ENCODE assay signal across 8 mouse cellular contexts in the genomic region with DNA sequence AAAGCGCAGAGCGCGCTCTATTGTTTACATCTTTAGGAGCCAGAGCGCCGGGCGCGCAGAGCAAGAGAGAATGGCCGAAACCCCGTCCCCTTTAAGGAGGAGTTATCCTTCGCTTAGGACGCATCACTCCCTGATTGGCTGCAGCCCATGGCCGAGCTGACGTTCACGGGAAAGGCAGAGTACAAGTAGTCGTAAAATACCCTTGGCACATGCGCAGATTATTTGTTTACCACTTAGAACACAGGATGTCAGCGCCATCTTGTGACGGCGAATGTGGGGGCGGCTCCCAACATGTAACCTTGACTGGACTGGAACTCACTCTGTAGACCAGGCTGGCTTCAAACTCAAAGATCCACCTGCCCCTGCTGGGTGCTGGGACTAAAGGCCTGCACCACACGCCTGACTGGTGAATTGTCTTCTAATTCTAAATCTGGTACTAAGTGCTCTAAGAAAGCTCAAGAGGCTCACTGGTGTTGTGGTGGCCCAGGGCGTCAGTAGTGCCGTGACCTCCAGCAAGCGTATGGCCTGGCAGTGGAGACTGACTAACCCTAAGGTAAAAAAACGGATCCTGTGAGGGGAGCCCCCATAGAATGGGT. TPM values are rescaled to one million over a fixed set of nuclear protein-coding genes. Genes with fewer than 3 reads are reported as not detected.
DNase-seq lines count a peak whose midpoint lies in the region; ATAC-seq and TF ChIP-seq lines count a peak whose summit lies in the region.
"Not testable (repeated sequence)": the region's sequence is repeated elsewhere in the genome, so short reads cannot be mapped to it uniquely, and the experiment has no call there.

No protein-coding gene starts in this region.

- peak overlapping the region; percentile 72 for H3K4me2 ChIP-seq in heart, embryonic 12.5 days
- peak overlapping the region; percentile 63 for H3K4me2 ChIP-seq in limb, embryonic 15.5 days

- peaks cover 17% of the 10 kb centered on the region for H3K4me1 ChIP-seq in brown adipose tissue, adult 24 weeks (ENCODE audit: control insufficient read depth, insufficient read depth, insufficient read length, low read length)
- H3K4me1 ChIP-seq in embryonic fibroblast, embryonic 13.5 days (ENCODE audit: control insufficient read depth, insufficient read depth, low read length): not testable (repeated sequence)
- peaks cover 21% of the 10 kb centered on the region for H3K4me1 ChIP-seq in heart, embryonic 12.5 days (replicated peaks)
- H3K4me1 ChIP-seq in limb, embryonic 15.5 days: peaks cover 23% of the 10 kb centered on the region
- H3K4me1 ChIP-seq in midbrain, embryonic 10.5 days: peaks cover 19% of the 10 kb centered on the region

- TF ChIP-seq CTCF in embryonic fibroblast, embryonic 13.5 days (IDR thresholded peaks at IDR 0.05; ENCODE audit: borderline replicate concordance, insufficient read depth, low read length): not testable (repeated sequence)

- peak overlapping the region; percentile 100 for H3K27ac ChIP-seq in brown adipose tissue, adult 24 weeks (replicated peaks; ENCODE audit: low read depth, low read length)
- peak overlapping the region; percentile 66 for H3K27ac ChIP-seq in embryonic fibroblast, embryonic 13.5 days (ENCODE audit: insufficient read depth, low read length)
- H3K27ac ChIP-seq in heart, embryonic 12.5 days (ENCODE audit: poor library complexity, severe bottlenecking): peak overlapping the region; percentile 95
- H3K27ac ChIP-seq in limb, embryonic 15.5 days: peak overlapping the region; percentile 94
- peak overlapping the region; percentile 87 for H3K27ac ChIP-seq in midbrain, embryonic 10.5 days (replicated peaks)

- H3K4me3 ChIP-seq in brown adipose tissue, adult 24 weeks (ENCODE audit: insufficient read depth, low read depth, low read length): peak overlapping the region; percentile 92
- H3K4me3 ChIP-seq in embryonic fibroblast, embryonic 13.5 days (ENCODE audit: insufficient read depth, low read length): peak overlapping the region; percentile 65
- H3K4me3 ChIP-seq in heart, embryonic 12.5 days: peak overlapping the region; percentile 59
- H3K4me3 ChIP-seq in limb, embryonic 15.5 days: peak overlapping the region; percentile 55
- peak overlapping the region; percentile 61 for H3K4me3 ChIP-seq in midbrain, embryonic 10.5 days

- 17% methylated on average over 25 of the region's 25 CpGs for WGBS in heart, embryonic 12.5 days
- WGBS in limb, embryonic 15.5 days: 15% methylated on average over 25 of the region's 25 CpGs
- WGBS in midbrain, embryonic 10.5 days: 15% methylated on average over 25 of the region's 25 CpGs

- not testable (repeated sequence) for H3K9me3 ChIP-seq in heart, embryonic 12.5 days (replicated peaks); limb, embryonic 15.5 days; midbrain, embryonic 10.5 days (replicated peaks)

- H3K9ac ChIP-seq in heart, embryonic 12.5 days: peak overlapping the region; percentile 84
- peak overlapping the region; percentile 57 for H3K9ac ChIP-seq in limb, embryonic 15.5 days

- peak; percentile 81 for ATAC-seq in heart, embryonic 12.5 days (ENCODE audit: insufficient number of reproducible peaks, low FRiP score)
- peak; percentile 73 for ATAC-seq in limb, embryonic 15.5 days (ENCODE audit: insufficient number of reproducible peaks, low FRiP score, low TSS enrichment, low read depth)

- DNase-seq in CD4-positive helper T cell, adult 2 months (ENCODE audit: low read depth, low spot score): peak; percentile 88
- DNase-seq in kidney, adult 11 months: peak; percentile 85
- DNase-seq in midbrain, embryonic 10.5 days (ENCODE audit: low spot score): peak; percentile 62
- DNase-seq in right cerebral cortex, adult 2 months (ENCODE audit: low spot score in 2 of 2): peak; percentile 20 to 66

- not testable (repeated sequence) for H3K27me3 ChIP-seq in heart, embryonic 12.5 days (replicated peaks); limb, embryonic 15.5 days; midbrain, embryonic 10.5 days (ENCODE audit: low read depth, poor library complexity, severe bottlenecking)

- peak; percentile 46; the same call in 1 of the 2 replicates for TF ChIP-seq POLR2A in embryonic fibroblast, embryonic 13.5 days (IDR thresholded peaks at IDR 0.05; ENCODE audit: low read depth, low read length)

- not testable (repeated sequence) for H3K36me3 ChIP-seq in heart, embryonic 12.5 days; limb, embryonic 15.5 days; midbrain, embryonic 10.5 days

RNA-seq across cellular contexts. Expression of a gene that starts 4.3 kb away (rescaled TPM):
- not detected in 2 replicates for polyA plus RNA-seq in brown adipose tissue, adult 24 weeks (2012; ENCODE audit: insufficient read depth, insufficient read length, missing spikeins)
- not detected in 2 replicates for polyA plus RNA-seq in embryonic fibroblast, embryonic 13.5 days (2011; ENCODE audit: insufficient read length, low read depth, missing spikeins)
- 1.7 and 1.8 TPM in 2 replicates for polyA plus RNA-seq in heart, embryonic 12.5 days (2016; fragmentation: Nextera tagmentation; extraction: Ambion mirVana)
- 0.42 TPM in 1 of 2 replicates, not detected in the other for polyA plus RNA-seq in limb, embryonic 15.5 days (2015; fragmentation: Nextera tagmentation; extraction: Ambion mirVana)
- 0.39 TPM in 1 of 2 replicates, not detected in the other for polyA plus RNA-seq in midbrain, embryonic 10.5 days (2016; fragmentation: Nextera tagmentation; extraction: Ambion mirVana)

RNA-seq across cellular contexts. Expression of a gene that starts 18.1 kb away (rescaled TPM):
- 30.8 and 31.2 TPM in 2 replicates for polyA plus RNA-seq in brown adipose tissue, adult 24 weeks (2012; ENCODE audit: insufficient read depth, insufficient read length, missing spikeins)
- 34.7 and 35.3 TPM in 2 replicates for polyA plus RNA-seq in embryonic fibroblast, embryonic 13.5 days (2011; ENCODE audit: insufficient read length, low read depth, missing spikeins)
- 61.6 and 63.9 TPM in 2 replicates for polyA plus RNA-seq in heart, embryonic 12.5 days (2016; fragmentation: Nextera tagmentation; extraction: Ambion mirVana)
- polyA plus RNA-seq in limb, embryonic 15.5 days (2015; fragmentation: Nextera tagmentation; extraction: Ambion mirVana): 67.0 and 72.1 TPM in 2 replicates
- polyA plus RNA-seq in midbrain, embryonic 10.5 days (2016; fragmentation: Nextera tagmentation; extraction: Ambion mirVana): 88.2 and 96.2 TPM in 2 replicates

RNA-seq across cellular contexts. Expression of a gene that starts 18.1 kb away (rescaled TPM):
- 293 and 410 TPM in 2 replicates for polyA plus RNA-seq in brown adipose tissue, adult 24 weeks (2012; ENCODE audit: insufficient read depth, insufficient read length, missing spikeins)
- polyA plus RNA-seq in embryonic fibroblast, embryonic 13.5 days (2011; ENCODE audit: insufficient read length, low read depth, missing spikeins): 152 and 169 TPM in 2 replicates
- 190 and 194 TPM in 2 replicates for polyA plus RNA-seq in heart, embryonic 12.5 days (2016; fragmentation: Nextera tagmentation; extraction: Ambion mirVana)
- 254 and 257 TPM in 2 replicates for polyA plus RNA-seq in limb, embryonic 15.5 days (2015; fragmentation: Nextera tagmentation; extraction: Ambion mirVana)
- polyA plus RNA-seq in midbrain, embryonic 10.5 days (2016; fragmentation: Nextera tagmentation; extraction: Ambion mirVana): 221 and 228 TPM in 2 replicates

RNA-seq across cellular contexts. Expression of a gene that starts 18.3 kb away (rescaled TPM):
- 23.8 and 27.1 TPM in 2 replicates for polyA plus RNA-seq in brown adipose tissue, adult 24 weeks (2012; ENCODE audit: insufficient read depth, insufficient read length, missing spikeins)
- polyA plus RNA-seq in embryonic fibroblast, embryonic 13.5 days (2011; ENCODE audit: insufficient read length, low read depth, missing spikeins): 47.2 and 48.3 TPM in 2 replicates
- polyA plus RNA-seq in heart, embryonic 12.5 days (2016; fragmentation: Nextera tagmentation; extraction: Ambion mirVana): 38.8 and 39.5 TPM in 2 replicates
- 68.6 and 69.9 TPM in 2 replicates for polyA plus RNA-seq in limb, embryonic 15.5 days (2015; fragmentation: Nextera tagmentation; extraction: Ambion mirVana)
- polyA plus RNA-seq in midbrain, embryonic 10.5 days (2016; fragmentation: Nextera tagmentation; extraction: Ambion mirVana): 45.1 and 48.5 TPM in 2 replicates

RNA-seq across cellular contexts. Expression of a gene that starts 39.7 kb away (rescaled TPM):
- 133 and 162 TPM in 2 replicates for polyA plus RNA-seq in brown adipose tissue, adult 24 weeks (2012; ENCODE audit: insufficient read depth, insufficient read length, missing spikeins)
- polyA plus RNA-seq in embryonic fibroblast, embryonic 13.5 days (2011; ENCODE audit: insufficient read length, low read depth, missing spikeins): 149 and 154 TPM in 2 replicates
- 400 and 410 TPM in 2 replicates for polyA plus RNA-seq in heart, embryonic 12.5 days (2016; fragmentation: Nextera tagmentation; extraction: Ambion mirVana)
- polyA plus RNA-seq in limb, embryonic 15.5 days (2015; fragmentation: Nextera tagmentation; extraction: Ambion mirVana): 372 and 374 TPM in 2 replicates
- 575 and 616 TPM in 2 replicates for polyA plus RNA-seq in midbrain, embryonic 10.5 days (2016; fragmentation: Nextera tagmentation; extraction: Ambion mirVana)

Comparison
In these comparisons a context has a peak if more than half of its experiments do, and no peak if none do; other contexts are left out.
1. Peak in every context shown above with its lines: DNase-seq, ATAC-seq, H3K4me3 ChIP-seq and H3K27ac ChIP-seq.